Comparison of ENCODE assay signal across 21 mouse cellular contexts in the genomic region with DNA sequence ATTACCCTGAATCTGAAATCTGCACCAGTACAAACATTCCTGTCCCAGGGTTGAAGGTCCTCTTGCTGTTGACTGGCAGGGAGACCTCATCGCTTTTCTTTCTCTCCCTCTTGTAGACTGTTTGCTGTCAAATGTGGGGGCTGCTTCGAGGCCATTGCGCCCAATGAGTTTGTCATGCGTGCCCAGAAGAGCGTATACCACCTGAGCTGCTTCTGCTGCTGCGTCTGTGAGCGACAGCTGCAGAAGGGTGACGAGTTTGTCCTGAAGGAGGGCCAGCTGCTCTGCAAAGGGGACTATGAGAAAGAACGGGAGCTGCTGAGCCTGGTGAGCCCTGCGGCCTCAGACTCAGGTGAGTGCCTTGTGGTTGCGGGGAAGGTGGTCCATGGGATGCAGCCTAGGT.
DNase-seq lines count a peak whose midpoint lies in the region; ATAC-seq and TF ChIP-seq lines count a peak whose summit lies in the region.
"Had no signal": no experiment of that assay in that cellular context is flagged by ENCODE, and none has a peak within 500 bp of the region (broad histone marks: within the 10 kb centered on the region; RNA-seq: fewer than 3 reads in every experiment).

No protein-coding gene starts in this region.

- no peak overlapping the region for H3K4me3 ChIP-seq in forebrain, embryonic 10.5 days
- no peak overlapping the region for H3K4me3 ChIP-seq in forebrain, embryonic 14.5 days (ENCODE audit: low read depth, low read length)
- H3K4me3 ChIP-seq in heart, embryonic 10.5 days, result no peak overlapping the region
- peak overlapping the region; percentile 4; the same call in 1 of the 2 replicates for H3K4me3 ChIP-seq in G1E (ENCODE audit: low read depth, low read length)
- H3K4me3 ChIP-seq: embryonic facial prominence, embryonic 10.5 days; embryonic facial prominence, embryonic 12.5 days; forebrain, embryonic 12.5 days; forebrain, embryonic 15.5 days had no signal

- H3K9me3 ChIP-seq in forebrain, embryonic 10.5 days, result no peaks in the 10 kb centered on the region
- H3K9me3 ChIP-seq in forebrain, embryonic 14.5 days (replicated peaks; ENCODE audit: control insufficient read depth, low read length), result no peaks in the 10 kb centered on the region
- H3K9me3 ChIP-seq in heart, embryonic 10.5 days, result no peaks in the 10 kb centered on the region
- H3K9me3 ChIP-seq in G1E (replicated peaks), result peaks cover 69% of the 10 kb centered on the region
- H3K9me3 ChIP-seq: embryonic facial prominence, embryonic 10.5 days; embryonic facial prominence, embryonic 12.5 days; forebrain, embryonic 12.5 days; forebrain, embryonic 15.5 days had no signal

- H3K4me2 ChIP-seq in forebrain, embryonic 14.5 days (ENCODE audit: low read length), result no peak overlapping the region
- H3K4me2 ChIP-seq: embryonic facial prominence, embryonic 12.5 days; forebrain, embryonic 12.5 days; forebrain, embryonic 15.5 days had no signal

- no peak for TF ChIP-seq CTCF in G1E (IDR thresholded peaks at IDR 0.05; ENCODE audit: low read depth, low read length)

- no peaks in the 10 kb centered on the region for H3K36me3 ChIP-seq in forebrain, embryonic 10.5 days (replicated peaks)
- no peaks in the 10 kb centered on the region for H3K36me3 ChIP-seq in forebrain, embryonic 14.5 days (ENCODE audit: control insufficient read depth, insufficient read depth, low read length)
- no peaks in the 10 kb centered on the region for H3K36me3 ChIP-seq in heart, embryonic 10.5 days
- H3K36me3 ChIP-seq in G1E (replicated peaks), result no peaks in the 10 kb centered on the region
- H3K36me3 ChIP-seq: embryonic facial prominence, embryonic 10.5 days; embryonic facial prominence, embryonic 12.5 days; forebrain, embryonic 12.5 days; forebrain, embryonic 15.5 days had no signal

- peaks cover 16% of the 10 kb centered on the region for H3K4me1 ChIP-seq in forebrain, embryonic 10.5 days
- no peaks in the 10 kb centered on the region for H3K4me1 ChIP-seq in forebrain, embryonic 14.5 days (ENCODE audit: control insufficient read depth, insufficient read depth, low read length)
- peaks cover 8% of the 10 kb centered on the region for H3K4me1 ChIP-seq in heart, embryonic 10.5 days
- no peaks in the 10 kb centered on the region for H3K4me1 ChIP-seq in G1E (ENCODE audit: insufficient read depth, low read depth, low read length)
- H3K4me1 ChIP-seq: embryonic facial prominence, embryonic 12.5 days; forebrain, embryonic 15.5 days had no signal

- no peak for ATAC-seq in forebrain, embryonic 14.5 days
- ATAC-seq in G1E (ENCODE audit: extremely low read depth, insufficient number of reproducible peaks, low FRiP score, poor library complexity, severe bottlenecking), result no peak
- ATAC-seq: CD4-positive, CD25-positive, alpha-beta regulatory T cell, adult 4 months; forebrain, embryonic 15.5 days; forebrain, postnatal 0 days had no signal

- no peak for DNase-seq in forebrain, embryonic 10.5 days (ENCODE audit: extremely low spot score, low spot score)
- no peak for DNase-seq in forebrain, embryonic 14.5 days (ENCODE audit: low spot score)
- peak; percentile 68 for DNase-seq in heart, embryonic 10.5 days (ENCODE audit: low spot score)
- no peak for DNase-seq in heart, adult 9 months (ENCODE audit: low spot score in 2 of 2)
- DNase-seq in G1E (ENCODE audit: low spot score), result no peak
- DNase-seq: adrenal gland, adult 2 months; adrenal gland, postnatal 10 days; adrenal gland, postnatal 36 days; B cell, adult 2 months; cerebellum, adult 11-12 months; cerebellum, adult 2 months; cerebellum, adult 9-10 months; cerebellum, postnatal 10 days; cerebellum, postnatal 25 days; forebrain, postnatal 0 days had no signal

- 0 out of 2 replicates have a peak overlapping the region, but pooled peaks have one; percentile 11 for H3K27ac ChIP-seq in forebrain, embryonic 10.5 days
- no peak overlapping the region for H3K27ac ChIP-seq in forebrain, embryonic 14.5 days (ENCODE audit: low read depth, low read length)
- no peak overlapping the region for H3K27ac ChIP-seq in heart, embryonic 10.5 days
- H3K27ac ChIP-seq: embryonic facial prominence, embryonic 10.5 days; embryonic facial prominence, embryonic 12.5 days; forebrain, embryonic 12.5 days; forebrain, embryonic 15.5 days had no signal

- H3K9ac ChIP-seq in forebrain, embryonic 14.5 days (ENCODE audit: low read length), result no peak overlapping the region
- H3K9ac ChIP-seq: embryonic facial prominence, embryonic 12.5 days; forebrain, embryonic 12.5 days; forebrain, embryonic 15.5 days; forebrain, postnatal 0 days had no signal

- 86% methylated on average over 11 of the region's 11 CpGs for WGBS in forebrain, embryonic 10.5 days
- WGBS in forebrain, embryonic 14.5 days, result 80% methylated on average over 11 of the region's 11 CpGs
- WGBS in heart, embryonic 10.5 days, result 68% methylated on average over 11 of the region's 11 CpGs

- H3K27me3 ChIP-seq in forebrain, embryonic 10.5 days (ENCODE audit: poor library complexity, severe bottlenecking), result peaks cover 1% of the 10 kb centered on the region; the same call in 1 of the 2 replicates
- no peaks in the 10 kb centered on the region for H3K27me3 ChIP-seq in forebrain, embryonic 14.5 days (replicated peaks; ENCODE audit: control insufficient read depth, insufficient read depth, low read length)
- H3K27me3 ChIP-seq in heart, embryonic 10.5 days (ENCODE audit: insufficient read depth, poor library complexity, severe bottlenecking), result peaks cover under 1% of the 10 kb centered on the region; the same call in 1 of the 2 replicates
- no peaks in the 10 kb centered on the region for H3K27me3 ChIP-seq in G1E (ENCODE audit: insufficient read depth, low read length)
- H3K27me3 ChIP-seq: CH12.LX; embryonic facial prominence, embryonic 12.5 days; forebrain, embryonic 15.5 days had no signal
